Mouse (Mus musculus): ENCODE data around the gene Cdca5. TPM values are rescaled to one million over a fixed set of nuclear protein-coding genes. Genes with fewer than 3 reads are reported as not detected.

Gene Cdca5
- polyA plus RNA-seq, 1 experiment from 2014 or later: 28.2 TPM

GRCm38 (mm10) chr19:6046294-6047153 lies 38.3 kb upstream of the Cdca5 start, which contains the start of gene Syvn1:
Gene Syvn1, plus strand, starts transcription at chr19:6046576.
- no peaks in the 10 kb centered on the region for H3K27me3 ChIP-seq (replicated peaks; ENCODE audit: control insufficient read depth, insufficient read depth, low read length)
- H3K9ac ChIP-seq (ENCODE audit: low read length): peak within 1 kb of the TSS; percentile 84
- peak; percentile 98 for DNase-seq (ENCODE audit: low spot score)
- ATAC-seq: peak; percentile 94
- no peaks in the 10 kb centered on the region for H3K9me3 ChIP-seq (replicated peaks; ENCODE audit: control insufficient read depth, low read length)
- H3K4me2 ChIP-seq (ENCODE audit: low read length): peak within 1 kb of the TSS; percentile 90
- WGBS: under 1% methylated on average over 65 of the region's 65 CpGs
- H3K27ac ChIP-seq (ENCODE audit: low read depth, low read length): peak within 1 kb of the TSS; percentile 99
- peaks cover 35% of the 10 kb centered on the region for H3K36me3 ChIP-seq (ENCODE audit: control insufficient read depth, insufficient read depth, low read length)
- H3K4me1 ChIP-seq (ENCODE audit: control insufficient read depth, insufficient read depth, low read length): peaks cover 15% of the 10 kb centered on the region
- peak within 1 kb of the TSS; percentile 96 for H3K4me3 ChIP-seq (ENCODE audit: low read depth, low read length)

GRCm38 (mm10) chr19:6047154-6047898 lies 37.5 kb upstream of the Cdca5 start:
- Histone ChIP-seq H3K27ac (ENCODE audit: low read depth, low read length) (peak overlapping the region; percentile 99), H3K36me3 (ENCODE audit: control insufficient read depth, insufficient read depth, low read length) (peaks cover 43% of the 10 kb centered on the region), H3K9me3 (replicated peaks; ENCODE audit: control insufficient read depth, low read length) (no peaks in the 10 kb centered on the region), H3K4me3 (ENCODE audit: low read depth, low read length) (peak overlapping the region; percentile 96), H3K9ac (ENCODE audit: low read length) (peak overlapping the region; percentile 84), H3K27me3 (replicated peaks; ENCODE audit: control insufficient read depth, insufficient read depth, low read length) (no peaks in the 10 kb centered on the region), H3K4me2 (ENCODE audit: low read length) (peak overlapping the region; percentile 90), H3K4me1 (ENCODE audit: control insufficient read depth, insufficient read depth, low read length) (peaks cover 15% of the 10 kb centered on the region)
- 2% methylated on average over 42 of the region's 44 CpGs for WGBS
- peak; percentile 16 for ATAC-seq
- no peak for DNase-seq (ENCODE audit: low spot score)

- DNase-seq (ENCODE audit: low spot score) (no peak), ATAC-seq (no peak)
- H3K4me1 ChIP-seq (ENCODE audit: control insufficient read depth, insufficient read depth, low read length): peaks cover 15% of the 10 kb centered on the region
- H3K27me3 ChIP-seq (replicated peaks; ENCODE audit: control insufficient read depth, insufficient read depth, low read length): no peaks in the 10 kb centered on the region
- peak overlapping the region; percentile 96 for H3K4me3 ChIP-seq (ENCODE audit: low read depth, low read length)
- peak overlapping the region; percentile 84 for H3K9ac ChIP-seq (ENCODE audit: low read length)
- peaks cover 48% of the 10 kb centered on the region for H3K36me3 ChIP-seq (ENCODE audit: control insufficient read depth, insufficient read depth, low read length)
- peak overlapping the region; percentile 90 for H3K4me2 ChIP-seq (ENCODE audit: low read length)
- no peaks in the 10 kb centered on the region for H3K9me3 ChIP-seq (replicated peaks; ENCODE audit: control insufficient read depth, low read length)
- WGBS: 91% methylated on average over 8 of the region's 8 CpGs
- H3K27ac ChIP-seq (ENCODE audit: low read depth, low read length): no peak overlapping the region
Observed at GRCm38 (mm10) chr19:6047899-6048166, 37.0 kb upstream of the Cdca5 start.

GRCm38 (mm10) chr19:6048681-6049410 lies 35.9 kb upstream of the Cdca5 start:
- H3K9me3 ChIP-seq (replicated peaks; ENCODE audit: control insufficient read depth, low read length): no peaks in the 10 kb centered on the region
- H3K27ac ChIP-seq (ENCODE audit: low read depth, low read length): no peak overlapping the region
- H3K4me1 ChIP-seq (ENCODE audit: control insufficient read depth, insufficient read depth, low read length): peaks cover 15% of the 10 kb centered on the region
- WGBS: 95% methylated on average over 11 of the region's 11 CpGs
- ATAC-seq: no peak
- H3K4me2 ChIP-seq (ENCODE audit: low read length): no peak overlapping the region
- no peak overlapping the region for H3K9ac ChIP-seq (ENCODE audit: low read length)
- no peak for DNase-seq (ENCODE audit: low spot score)
- peaks cover 58% of the 10 kb centered on the region for H3K36me3 ChIP-seq (ENCODE audit: control insufficient read depth, insufficient read depth, low read length)
- no peak overlapping the region for H3K4me3 ChIP-seq (ENCODE audit: low read depth, low read length)
- no peaks in the 10 kb centered on the region for H3K27me3 ChIP-seq (replicated peaks; ENCODE audit: control insufficient read depth, insufficient read depth, low read length)

- Histone ChIP-seq H3K4me3 (ENCODE audit: low read depth, low read length) (no peak overlapping the region), H3K9me3 (replicated peaks; ENCODE audit: control insufficient read depth, low read length) (no peaks in the 10 kb centered on the region), H3K27ac (ENCODE audit: low read depth, low read length) (no peak overlapping the region), H3K4me2 (ENCODE audit: low read length) (no peak overlapping the region), H3K27me3 (replicated peaks; ENCODE audit: control insufficient read depth, insufficient read depth, low read length) (no peaks in the 10 kb centered on the region), H3K4me1 (ENCODE audit: control insufficient read depth, insufficient read depth, low read length) (peaks cover 16% of the 10 kb centered on the region), H3K36me3 (ENCODE audit: control insufficient read depth, insufficient read depth, low read length) (peaks cover 78% of the 10 kb centered on the region), H3K9ac (ENCODE audit: low read length) (no peak overlapping the region)
- 86% methylated on average over 7 of the region's 7 CpGs for WGBS
- DNase-seq (ENCODE audit: low spot score) (no peak), ATAC-seq (no peak)
Observed at GRCm38 (mm10) chr19:6052516-6052915, 32.3 kb upstream of the Cdca5 start.

- DNase-seq (ENCODE audit: low spot score): no peak
- no peak overlapping the region for H3K4me2 ChIP-seq (ENCODE audit: low read length)
- peaks cover 70% of the 10 kb centered on the region for H3K36me3 ChIP-seq (ENCODE audit: control insufficient read depth, insufficient read depth, low read length)
- H3K4me3 ChIP-seq (ENCODE audit: low read depth, low read length): no peak overlapping the region
- H3K9ac ChIP-seq (ENCODE audit: low read length): no peak overlapping the region
- 87% methylated on average over 5 of the region's 5 CpGs for WGBS
- H3K4me1 ChIP-seq (ENCODE audit: control insufficient read depth, insufficient read depth, low read length): peaks cover 14% of the 10 kb centered on the region
- no peak overlapping the region for H3K27ac ChIP-seq (ENCODE audit: low read depth, low read length)
- H3K9me3 ChIP-seq (replicated peaks; ENCODE audit: control insufficient read depth, low read length): no peaks in the 10 kb centered on the region
- no peak for ATAC-seq
- H3K27me3 ChIP-seq (replicated peaks; ENCODE audit: control insufficient read depth, insufficient read depth, low read length): no peaks in the 10 kb centered on the region
Observed at GRCm38 (mm10) chr19:6054296-6054695, 30.5 kb upstream of the Cdca5 start.

- Histone ChIP-seq H3K4me3 (ENCODE audit: low read depth, low read length) (peak overlapping the region; percentile 59), H3K9ac (ENCODE audit: low read length) (peak overlapping the region; percentile 70), H3K9me3 (replicated peaks; ENCODE audit: control insufficient read depth, low read length) (no peaks in the 10 kb centered on the region), H3K36me3 (ENCODE audit: control insufficient read depth, insufficient read depth, low read length) (peaks cover 56% of the 10 kb centered on the region), H3K4me2 (ENCODE audit: low read length) (peak overlapping the region; percentile 81), H3K27ac (ENCODE audit: low read depth, low read length) (no peak overlapping the region), H3K4me1 (ENCODE audit: control insufficient read depth, insufficient read depth, low read length) (peaks cover 14% of the 10 kb centered on the region), H3K27me3 (replicated peaks; ENCODE audit: control insufficient read depth, insufficient read depth, low read length) (no peaks in the 10 kb centered on the region)
- no peak for DNase-seq (ENCODE audit: low spot score)
- no peak for ATAC-seq
- WGBS: 40% methylated on average over 4 of the region's 4 CpGs
Observed at GRCm38 (mm10) chr19:6056696-6057095, 28.1 kb upstream of the Cdca5 start.

GRCm38 (mm10) chr19:6057313-6058096 lies 27.3 kb upstream of the Cdca5 start, which contains the start of the genes Mrpl49 and Fau:
Gene Mrpl49, minus strand, starts transcription at chr19:6057785.
Gene Fau, plus strand, starts transcription at chr19:6057844.
- peak; percentile 88 for ATAC-seq
- no peaks in the 10 kb centered on the region for H3K27me3 ChIP-seq (replicated peaks; ENCODE audit: control insufficient read depth, insufficient read depth, low read length)
- H3K36me3 ChIP-seq (ENCODE audit: control insufficient read depth, insufficient read depth, low read length): peaks cover 48% of the 10 kb centered on the region
- peaks cover 22% of the 10 kb centered on the region for H3K4me1 ChIP-seq (ENCODE audit: control insufficient read depth, insufficient read depth, low read length)
- peak; percentile 99 for DNase-seq (ENCODE audit: low spot score)
- peak within 1 kb of the TSS; percentile 78 for H3K27ac ChIP-seq (ENCODE audit: low read depth, low read length)
- no peaks in the 10 kb centered on the region for H3K9me3 ChIP-seq (replicated peaks; ENCODE audit: control insufficient read depth, low read length)
- peak within 1 kb of the TSS; percentile 59 for H3K4me3 ChIP-seq (ENCODE audit: low read depth, low read length)
- under 1% methylated on average over 55 of the region's 63 CpGs for WGBS
- peak within 1 kb of the TSS; percentile 81 for H3K4me2 ChIP-seq (ENCODE audit: low read length)
- peak within 1 kb of the TSS; percentile 87 for H3K9ac ChIP-seq (ENCODE audit: low read length)
